Mouse (Mus musculus) intestine, postnatal 0 days (tissue): ENCODE results near the gene Bco1. TPM values are rescaled to one million over a fixed set of nuclear protein-coding genes. Genes with fewer than 3 reads are reported as not detected.

Experiments
- ATAC-seq: fragments of 200-750 bp; cut with Nextera tagmentation; 2 replicates; pipeline ENCODE4 v1.8.0; 2017; ENCODE audit warnings: mild to moderate bottlenecking, moderate TSS enrichment, moderate library complexity
- H3K27ac ChIP-seq: fragments of 300-500 bp; sonication (generic); 2 replicates; pipeline ENCODE4 v1.5.1; 2014; ENCODE audit warnings: mild to moderate bottlenecking, low read depth, low read length, moderate library complexity
- H3K27me3 ChIP-seq: fragments of 300-500 bp; sonication (generic); replicated peaks from 2 replicates; pipeline ENCODE4 v1.6.1; 2014; ENCODE audit warnings: low read length, mixed read lengths; ENCODE audit not compliant: control insufficient read depth, insufficient read depth
- H3K36me3 ChIP-seq: fragments of 300-500 bp; sonication (generic); 2 replicates; pipeline ENCODE4 v1.6.1; 2014; ENCODE audit warnings: mild to moderate bottlenecking, moderate library complexity; ENCODE audit not compliant: control insufficient read depth, insufficient read depth
- H3K4me1 ChIP-seq: fragments of 300-500 bp; sonication (generic); replicated peaks from 2 replicates; pipeline ENCODE4 v1.6.1; 2014; ENCODE audit warnings: antibody characterized with exemption, low read length, mixed read lengths; ENCODE audit not compliant: control insufficient read depth, insufficient read depth
- H3K4me2 ChIP-seq: fragments of 300-500 bp; sonication (generic); replicated peaks from 2 replicates; pipeline ENCODE4 v1.6.1; 2014; ENCODE audit warnings: low read depth, mild to moderate bottlenecking, moderate library complexity
- H3K4me3 ChIP-seq: fragments of 300-500 bp; sonication (generic); 2 replicates; pipeline ENCODE4 v1.5.1; 2014; ENCODE audit warnings: low read depth, low read length
- H3K9ac ChIP-seq: fragments of 300-500 bp; sonication (generic); 2 replicates; pipeline ENCODE4 v1.6.1; 2014; ENCODE audit warnings: mild to moderate bottlenecking, low read depth, low read length
- H3K9me3 ChIP-seq: fragments of 300-500 bp; sonication (generic); 2 replicates; pipeline ENCODE4 v1.6.1; 2016; ENCODE audit warnings: mixed run types; ENCODE audit not compliant: control insufficient read depth
- CTCF ChIP-seq: sonication (generic); IDR thresholded peaks from 2 replicates; pipeline ENCODE4 v1.5.1; 2016; ENCODE audit warnings: low read depth, mild to moderate bottlenecking, control low read depth, antibody characterized with exemption, moderate library complexity
- WGBS: fragments of 180-500 bp; shearing (Covaris S2); extraction: QIAGEN DNeasy Blood & Tissue Kit; methylation state at CpG from one replicate; pipeline ENCODE4 v1.1.7; 2014; 5-methylcytosine and 5-hydroxymethylcytosine counted together
- polyA plus RNA-seq: library from polyadenylated mRNA; unstranded; fragments of >200 nt; fragmentation: Nextera tagmentation; extraction: Ambion mirVana; gene quantifications from 2 replicates; pipeline ENCODE4 v1.2.1, GENCODE M21; 2015

Gene Bco1
- polyA plus RNA-seq, 1 experiment from 2014 or later = 0.55 TPM

- 48% methylated on average over 9 of the region's 9 CpGs for WGBS
- Histone ChIP-seq H3K27ac (no peak overlapping the region), H3K4me1 (no peaks in the 10 kb centered on the region), H3K9me3 (no peaks in the 10 kb centered on the region), H3K27me3 (peaks cover 3% of the 10 kb centered on the region; the same call in 1 of the 2 replicates), H3K9ac (no peak overlapping the region), H3K4me2 (no peak overlapping the region), H3K36me3 (no peaks in the 10 kb centered on the region), H3K4me3 (no peak overlapping the region)
- no peak for ATAC-seq
- no peak for TF ChIP-seq CTCF
Measured at GRCm38 (mm10) chr8:117082947-117083559, 12.6 kb upstream of the Bco1 start.

GRCm38 (mm10) chr8:117085521-117085920, 10.1 kb upstream of the Bco1 start:
- Histone ChIP-seq H3K9me3 (no peaks in the 10 kb centered on the region), H3K36me3 (no peaks in the 10 kb centered on the region), H3K9ac (no peak overlapping the region), H3K27me3 (peaks cover 8% of the 10 kb centered on the region), H3K4me3 (no peak overlapping the region), H3K27ac (no peak overlapping the region), H3K4me1 (no peaks in the 10 kb centered on the region), H3K4me2 (no peak overlapping the region)
- TF ChIP-seq CTCF = no peak
- 36% methylated on average over 8 of the region's 8 CpGs for whole genome bisulfite sequencing
- no peak for ATAC-seq

- ATAC-seq = no peak
- H3K36me3 ChIP-seq = no peaks in the 10 kb centered on the region
- H3K9me3 ChIP-seq = no peaks in the 10 kb centered on the region
- H3K9ac ChIP-seq = no peak overlapping the region
- H3K27me3 ChIP-seq = peaks cover 15% of the 10 kb centered on the region
- H3K27ac ChIP-seq = no peak overlapping the region
- H3K4me2 ChIP-seq = no peak overlapping the region
- no peak overlapping the region for H3K4me3 ChIP-seq
- no peak for TF ChIP-seq CTCF
- H3K4me1 ChIP-seq = no peaks in the 10 kb centered on the region
Measured at GRCm38 (mm10) chr8:117087036-117087435, 8.6 kb upstream of the Bco1 start.

GRCm38 (mm10) chr8:117089802-117090201, 5.9 kb upstream of the Bco1 start:
- Histone ChIP-seq H3K27ac (no peak overlapping the region), H3K4me1 (no peaks in the 10 kb centered on the region), H3K9me3 (no peaks in the 10 kb centered on the region), H3K27me3 (peaks cover 17% of the 10 kb centered on the region), H3K36me3 (no peaks in the 10 kb centered on the region), H3K4me2 (no peak overlapping the region), H3K4me3 (no peak overlapping the region), H3K9ac (no peak overlapping the region)
- TF ChIP-seq CTCF = no peak
- WGBS = 45% methylated on average over 4 of the region's 4 CpGs
- ATAC-seq = no peak

GRCm38 (mm10) chr8:117094053-117094452, 1.6 kb upstream of the Bco1 start:
- Histone ChIP-seq H3K27me3 (peaks cover 12% of the 10 kb centered on the region), H3K9ac (no peak overlapping the region), H3K36me3 (no peaks in the 10 kb centered on the region), H3K4me2 (no peak overlapping the region), H3K4me1 (no peaks in the 10 kb centered on the region), H3K4me3 (no peak overlapping the region), H3K27ac (no peak overlapping the region), H3K9me3 (no peaks in the 10 kb centered on the region)
- no peak for TF ChIP-seq CTCF
- ATAC-seq = no peak
- 51% methylated on average over 5 of the region's 5 CpGs for WGBS

- H3K4me3 ChIP-seq = no peak overlapping the region
- no peak overlapping the region for H3K27ac ChIP-seq
- no peak for TF ChIP-seq CTCF
- no peaks in the 10 kb centered on the region for H3K4me1 ChIP-seq
- WGBS = 43% methylated on average over 10 of the region's 10 CpGs
- 0 out of 2 replicates have a peak, but pooled peaks cover under 1% of the 10 kb centered on the region for H3K27me3 ChIP-seq
- H3K9me3 ChIP-seq = 0 out of 2 replicates have a peak, but pooled peaks cover 4% of the 10 kb centered on the region
- ATAC-seq = no peak
- no peak overlapping the region; the same call in 1 of the 2 replicates for H3K4me2 ChIP-seq
- H3K9ac ChIP-seq = no peak overlapping the region
- H3K36me3 ChIP-seq = no peaks in the 10 kb centered on the region
Measured at GRCm38 (mm10) chr8:117097051-117097563, 1.5 kb downstream of the Bco1 start.
